Mouse (Mus musculus): ENCODE results near the gene Gm10447. TPM values are rescaled to one million over a fixed set of nuclear protein-coding genes. Genes with fewer than 3 reads are reported as not detected.
A peak's percentile ranks its signal among the peaks of the same experiment; 100 is the strongest.

Gm10447 gene
- polyA plus RNA-seq, 1 experiment from 2014 or later, result 0.09 TPM

DNA sequence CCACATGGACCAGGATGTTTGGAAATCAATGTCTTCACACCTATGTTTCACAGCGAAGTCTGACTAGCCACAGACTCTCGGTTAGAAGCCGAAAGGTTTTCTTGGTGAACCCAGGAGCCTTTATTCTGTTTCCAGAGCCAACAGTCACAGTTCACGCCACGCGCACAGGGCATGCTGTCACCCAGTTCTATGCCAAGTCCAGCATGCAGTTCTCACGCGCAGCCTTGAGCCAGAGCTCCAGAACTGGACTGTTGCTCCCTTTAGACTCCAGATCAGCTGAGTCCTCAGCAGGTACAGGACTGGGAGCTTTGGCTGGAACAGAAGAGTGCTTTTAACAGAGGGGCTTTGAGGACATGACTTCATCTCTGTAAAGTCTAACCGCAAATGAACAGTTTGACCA lies 4.5 kb downstream of the Gm10447 start:
- Histone ChIP-seq H3K4me1 (ENCODE audit: control insufficient read depth, insufficient read depth, low read length) (peaks cover 10% of the 10 kb centered on the region), H3K4me2 (ENCODE audit: low read depth, low read length) (no peak overlapping the region), H3K27me3 (ENCODE audit: control insufficient read depth, insufficient read depth, low read length) (no peaks in the 10 kb centered on the region), H3K9me3 (replicated peaks; ENCODE audit: control insufficient read depth, low read length) (no peaks in the 10 kb centered on the region), H3K27ac (ENCODE audit: low read length) (no peak overlapping the region), H3K4me3 (ENCODE audit: low read length) (no peak overlapping the region), H3K9ac (ENCODE audit: low read length) (no peak overlapping the region), H3K36me3 (ENCODE audit: control insufficient read depth, insufficient read depth) (no peaks in the 10 kb centered on the region)
- WGBS, result 92% methylated on average over 9 of the region's 9 CpGs
- ATAC-seq (replicated peaks; ENCODE audit: extremely low read depth, insufficient read depth, low FRiP score), result no peak

DNA sequence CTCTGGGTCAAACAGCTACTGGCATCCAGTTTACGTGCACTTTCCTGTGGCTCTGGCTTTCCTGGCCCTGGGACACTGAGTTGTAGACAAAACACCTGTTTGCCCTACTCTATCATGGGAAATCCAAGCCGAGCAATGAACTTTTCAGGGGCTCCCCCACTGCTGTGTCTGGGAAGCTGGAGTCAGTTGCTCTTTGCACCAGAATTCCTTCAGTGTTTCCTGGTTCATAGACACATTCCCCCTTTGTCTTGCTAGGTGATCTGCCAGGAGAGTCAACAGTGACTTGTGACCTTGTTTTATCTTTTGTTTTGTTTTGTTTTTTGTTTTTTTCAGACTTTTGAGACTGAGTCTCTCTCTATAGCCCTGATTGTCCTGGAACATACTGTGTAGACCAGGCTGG lies 5.5 kb downstream of the Gm10447 start:
- Histone ChIP-seq H3K36me3 (ENCODE audit: control insufficient read depth, insufficient read depth) (no peaks in the 10 kb centered on the region), H3K4me2 (ENCODE audit: low read depth, low read length) (no peak overlapping the region), H3K9ac (ENCODE audit: low read length) (no peak overlapping the region), H3K27me3 (ENCODE audit: control insufficient read depth, insufficient read depth, low read length) (no peaks in the 10 kb centered on the region), H3K9me3 (replicated peaks; ENCODE audit: control insufficient read depth, low read length) (no peaks in the 10 kb centered on the region), H3K4me1 (ENCODE audit: control insufficient read depth, insufficient read depth, low read length) (peaks cover 10% of the 10 kb centered on the region), H3K4me3 (ENCODE audit: low read length) (no peak overlapping the region), H3K27ac (ENCODE audit: low read length) (no peak overlapping the region)
- no peak for ATAC-seq (replicated peaks; ENCODE audit: extremely low read depth, insufficient read depth, low FRiP score)
- 59% methylated on average over 2 of the region's 2 CpGs for WGBS

DNA sequence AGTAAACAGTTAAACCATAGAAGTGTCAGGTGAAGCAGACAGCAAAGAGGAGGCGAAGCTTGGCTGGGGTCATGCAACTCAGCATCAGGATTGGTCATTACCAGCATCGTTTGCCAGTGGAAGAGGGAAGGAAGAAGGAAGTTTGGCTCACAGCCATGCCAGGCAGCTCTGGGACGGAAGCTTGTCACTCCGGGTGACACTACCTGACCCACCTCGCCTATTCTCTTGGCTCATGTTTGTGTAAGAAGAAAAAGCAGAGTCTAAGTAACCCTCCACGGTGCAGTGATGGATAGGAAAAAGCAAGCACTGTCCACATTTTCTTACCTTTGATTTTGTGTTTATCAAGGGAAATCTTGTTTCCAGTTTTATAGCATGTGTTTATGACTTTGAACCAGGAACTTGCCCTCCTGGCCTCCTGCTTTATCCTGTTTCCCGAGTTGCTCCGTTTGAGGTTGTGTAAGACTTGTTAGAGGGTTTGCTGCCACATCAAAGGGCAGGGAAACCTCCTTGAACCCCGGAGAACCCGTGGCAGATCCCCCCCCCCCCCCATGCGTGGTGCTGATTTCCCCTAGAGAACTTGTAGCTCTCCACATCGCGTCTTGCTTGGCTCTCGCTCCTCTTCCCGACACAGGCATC lies 6.7 kb downstream of the Gm10447 start:
- H3K4me3 ChIP-seq (ENCODE audit: low read length), result no peak overlapping the region
- ATAC-seq (replicated peaks; ENCODE audit: extremely low read depth, insufficient read depth, low FRiP score), result no peak
- WGBS, result 27% methylated on average over 15 of the region's 15 CpGs

DNA sequence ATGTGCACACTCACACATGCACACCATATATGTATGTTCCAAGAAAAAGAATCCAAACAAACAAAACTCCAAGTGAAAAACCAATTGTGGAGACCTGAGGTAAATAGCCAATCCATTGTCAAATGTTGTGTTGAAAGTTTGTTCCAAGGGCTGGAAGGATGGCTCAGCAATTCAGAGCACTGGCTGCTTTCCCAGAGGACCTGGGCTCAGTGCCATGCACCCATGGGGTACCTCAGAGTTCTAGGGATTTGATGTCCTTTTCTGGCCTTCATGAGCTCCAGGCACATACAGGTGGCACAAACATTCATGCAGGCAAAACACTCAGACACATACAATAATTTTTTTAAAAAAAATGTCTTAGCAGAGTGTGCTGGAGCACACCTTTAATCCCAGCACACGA lies 8.4 kb downstream of the Gm10447 start:
- Histone ChIP-seq H3K4me1 (ENCODE audit: control insufficient read depth, insufficient read depth, low read length) (peaks cover 10% of the 10 kb centered on the region), H3K27ac (ENCODE audit: low read length) (0 out of 2 replicates have a peak overlapping the region, but pooled peaks have one; percentile 28), H3K9me3 (replicated peaks; ENCODE audit: control insufficient read depth, low read length) (no peaks in the 10 kb centered on the region), H3K27me3 (ENCODE audit: control insufficient read depth, insufficient read depth, low read length) (no peaks in the 10 kb centered on the region), H3K9ac (ENCODE audit: low read length) (no peak overlapping the region), H3K4me3 (ENCODE audit: low read length) (no peak overlapping the region), H3K36me3 (ENCODE audit: control insufficient read depth, insufficient read depth) (no peaks in the 10 kb centered on the region), H3K4me2 (ENCODE audit: low read depth, low read length) (no peak overlapping the region)
- WGBS, result 74% methylated on average over 1 of the region's 1 CpGs
- ATAC-seq (replicated peaks; ENCODE audit: extremely low read depth, insufficient read depth, low FRiP score), result no peak

More for the DNA sequence above, 6.7 kb downstream of the Gm10447 start:
- no peaks in the 10 kb centered on the region for H3K9me3 ChIP-seq (replicated peaks; ENCODE audit: control insufficient read depth, low read length)
- H3K36me3 ChIP-seq (ENCODE audit: control insufficient read depth, insufficient read depth), result no peaks in the 10 kb centered on the region
- H3K27ac ChIP-seq (ENCODE audit: low read length), result no peak overlapping the region
- H3K4me2 ChIP-seq (ENCODE audit: low read depth, low read length), result no peak overlapping the region
- H3K9ac ChIP-seq (ENCODE audit: low read length), result no peak overlapping the region
- peaks cover 10% of the 10 kb centered on the region for H3K4me1 ChIP-seq (ENCODE audit: control insufficient read depth, insufficient read depth, low read length)
- H3K27me3 ChIP-seq (ENCODE audit: control insufficient read depth, insufficient read depth, low read length), result no peaks in the 10 kb centered on the region

DNA sequence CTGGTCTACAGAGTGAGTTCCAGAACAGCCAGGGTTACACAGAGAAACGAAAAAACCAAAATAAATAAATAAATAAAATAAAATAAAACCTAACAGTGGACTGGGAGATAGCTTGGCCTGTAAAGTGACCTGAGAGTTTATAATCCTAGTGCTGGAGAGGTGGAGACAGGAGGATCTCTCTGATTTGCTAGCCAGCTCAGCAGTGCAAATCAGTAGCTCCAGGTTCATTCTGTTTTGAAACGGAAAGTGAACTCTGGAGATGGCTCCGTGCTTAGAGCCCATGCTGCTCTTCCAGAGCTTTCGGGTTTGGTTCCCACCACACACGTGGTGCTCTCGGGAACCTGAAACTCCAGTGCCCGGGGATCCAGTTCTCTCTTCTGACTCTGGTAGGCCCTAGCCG lies 8.9 kb downstream of the Gm10447 start:
- H3K36me3 ChIP-seq (ENCODE audit: control insufficient read depth, insufficient read depth), result no peaks in the 10 kb centered on the region
- H3K4me2 ChIP-seq (ENCODE audit: low read depth, low read length), result no peak overlapping the region
- H3K9me3 ChIP-seq (replicated peaks; ENCODE audit: control insufficient read depth, low read length), result no peaks in the 10 kb centered on the region
- H3K9ac ChIP-seq (ENCODE audit: low read length), result no peak overlapping the region
- H3K4me3 ChIP-seq (ENCODE audit: low read length), result no peak overlapping the region
- no peak for ATAC-seq (replicated peaks; ENCODE audit: extremely low read depth, insufficient read depth, low FRiP score)
- no peaks in the 10 kb centered on the region for H3K27me3 ChIP-seq (ENCODE audit: control insufficient read depth, insufficient read depth, low read length)
- H3K27ac ChIP-seq (ENCODE audit: low read length), result no peak overlapping the region
- peaks cover 10% of the 10 kb centered on the region for H3K4me1 ChIP-seq (ENCODE audit: control insufficient read depth, insufficient read depth, low read length)
- 84% methylated on average over 8 of the region's 8 CpGs for whole genome bisulfite sequencing

DNA sequence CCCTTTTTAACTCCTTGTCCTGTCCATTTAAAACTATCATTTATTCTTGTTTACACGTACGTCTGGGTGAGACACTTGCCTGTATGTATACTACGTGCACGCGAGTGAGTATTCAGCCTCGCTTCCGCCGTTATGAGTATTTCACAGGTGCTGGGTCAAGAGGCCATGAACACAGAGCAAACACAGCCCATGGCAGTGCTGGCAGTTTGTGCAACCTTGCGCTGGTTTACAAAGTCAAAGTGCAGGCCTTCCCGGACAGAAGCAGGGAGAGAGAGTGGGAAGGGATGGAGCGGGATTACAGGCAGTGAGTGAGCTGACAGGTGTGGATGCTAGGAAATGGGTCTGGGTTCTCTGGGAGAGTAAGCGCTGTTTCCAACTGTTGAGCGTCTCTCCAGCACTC lies 10.7 kb downstream of the Gm10447 start:
- no peak overlapping the region for H3K27ac ChIP-seq (ENCODE audit: low read length)
- WGBS, result 82% methylated on average over 13 of the region's 13 CpGs
- no peak overlapping the region for H3K4me2 ChIP-seq (ENCODE audit: low read depth, low read length)
- H3K4me1 ChIP-seq (ENCODE audit: control insufficient read depth, insufficient read depth, low read length), result peaks cover 17% of the 10 kb centered on the region
- H3K4me3 ChIP-seq (ENCODE audit: low read length), result no peak overlapping the region
- H3K27me3 ChIP-seq (ENCODE audit: control insufficient read depth, insufficient read depth, low read length), result no peaks in the 10 kb centered on the region
- no peaks in the 10 kb centered on the region for H3K36me3 ChIP-seq (ENCODE audit: control insufficient read depth, insufficient read depth)
- ATAC-seq (replicated peaks; ENCODE audit: extremely low read depth, insufficient read depth, low FRiP score), result no peak
- no peak overlapping the region for H3K9ac ChIP-seq (ENCODE audit: low read length)
- H3K9me3 ChIP-seq (replicated peaks; ENCODE audit: control insufficient read depth, low read length), result no peaks in the 10 kb centered on the region

DNA sequence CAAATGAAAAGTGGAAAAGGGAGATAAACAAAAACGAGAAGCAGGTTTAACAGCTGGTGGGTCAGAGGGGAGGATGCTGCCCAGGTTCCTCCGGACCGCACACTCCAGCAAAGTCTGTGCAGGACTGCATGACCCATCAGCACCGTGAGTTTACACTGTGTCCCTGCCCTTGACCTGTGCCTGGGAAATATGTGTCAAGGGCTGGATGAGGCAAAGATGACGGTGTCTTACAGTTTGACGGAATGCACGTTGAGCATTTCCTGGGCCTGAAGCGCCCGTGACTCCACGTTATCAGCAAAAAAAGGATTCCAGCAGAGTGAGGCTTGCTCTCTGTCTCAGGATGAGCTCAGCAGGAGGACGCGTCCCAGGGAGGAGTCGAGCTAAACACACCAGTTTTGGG lies 11.3 kb downstream of the Gm10447 start:
- Histone ChIP-seq H3K4me2 (ENCODE audit: low read depth, low read length) (no peak overlapping the region), H3K36me3 (ENCODE audit: control insufficient read depth, insufficient read depth) (no peaks in the 10 kb centered on the region), H3K4me3 (ENCODE audit: low read length) (no peak overlapping the region), H3K9me3 (replicated peaks; ENCODE audit: control insufficient read depth, low read length) (no peaks in the 10 kb centered on the region), H3K9ac (ENCODE audit: low read length) (no peak overlapping the region), H3K27me3 (ENCODE audit: control insufficient read depth, insufficient read depth, low read length) (no peaks in the 10 kb centered on the region), H3K4me1 (ENCODE audit: control insufficient read depth, insufficient read depth, low read length) (peaks cover 17% of the 10 kb centered on the region), H3K27ac (ENCODE audit: low read length) (no peak overlapping the region)
- WGBS, result 38% methylated on average over 13 of the region's 13 CpGs
- no peak for ATAC-seq (replicated peaks; ENCODE audit: extremely low read depth, insufficient read depth, low FRiP score)

DNA sequence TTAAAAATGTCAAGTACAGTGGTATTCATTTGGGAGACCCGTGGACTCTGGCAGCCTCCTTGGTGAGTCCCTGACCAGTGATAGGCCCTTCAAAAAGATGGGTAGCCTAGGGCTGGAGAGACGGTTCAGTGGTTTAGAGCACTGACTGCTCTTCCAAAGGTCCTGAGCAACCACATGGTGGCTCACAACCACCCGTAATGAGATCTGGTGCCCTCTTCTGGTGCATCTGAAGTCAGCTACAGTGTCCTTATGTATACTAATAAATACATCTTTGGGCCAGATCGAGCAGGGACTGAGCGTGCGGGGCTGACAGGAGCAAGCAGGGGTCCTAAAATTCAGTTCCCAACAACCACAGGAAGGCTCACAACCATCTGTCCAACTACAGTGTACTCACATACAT lies 13.0 kb downstream of the Gm10447 start:
- ATAC-seq (replicated peaks; ENCODE audit: extremely low read depth, insufficient read depth, low FRiP score), result no peak
- WGBS, result 42% methylated on average over 6 of the region's 6 CpGs
- no peaks in the 10 kb centered on the region for H3K36me3 ChIP-seq (ENCODE audit: control insufficient read depth, insufficient read depth)

DNA sequence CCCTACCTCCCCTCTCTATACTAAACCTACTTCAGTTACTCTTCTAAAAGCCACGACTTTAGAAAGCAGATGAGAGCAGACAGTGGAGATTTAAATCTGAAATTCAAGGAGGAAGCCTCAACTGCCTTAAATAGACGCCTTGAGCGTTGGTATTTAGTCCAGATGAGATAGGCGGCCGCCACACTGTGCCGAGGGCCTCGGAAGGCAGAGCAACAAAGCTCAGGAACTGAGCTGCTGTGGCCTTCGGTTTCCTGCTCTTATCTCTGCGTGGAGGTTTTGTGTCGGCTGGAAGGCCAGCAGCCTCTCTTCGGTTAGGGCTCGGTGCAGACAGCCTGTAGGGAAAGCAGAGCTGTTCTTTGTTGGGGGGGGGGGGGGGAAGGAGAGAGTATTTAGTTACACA lies 15.0 kb downstream of the Gm10447 start:
- H3K27ac ChIP-seq (ENCODE audit: low read length), result peak overlapping the region; percentile 85
- no peaks in the 10 kb centered on the region for H3K36me3 ChIP-seq (ENCODE audit: control insufficient read depth, insufficient read depth)
- no peaks in the 10 kb centered on the region for H3K27me3 ChIP-seq (ENCODE audit: control insufficient read depth, insufficient read depth, low read length)
- WGBS, result 1% methylated on average over 12 of the region's 12 CpGs
- H3K9ac ChIP-seq (ENCODE audit: low read length), result peak overlapping the region; percentile 65
- no peak overlapping the region for H3K4me3 ChIP-seq (ENCODE audit: low read length)
- H3K4me1 ChIP-seq (ENCODE audit: control insufficient read depth, insufficient read depth, low read length), result peaks cover 7% of the 10 kb centered on the region
- no peaks in the 10 kb centered on the region for H3K9me3 ChIP-seq (replicated peaks; ENCODE audit: control insufficient read depth, low read length)
- H3K4me2 ChIP-seq (ENCODE audit: low read depth, low read length), result peak overlapping the region; percentile 33
- ATAC-seq (replicated peaks; ENCODE audit: extremely low read depth, insufficient read depth, low FRiP score), result peak; percentile 71

More for the DNA sequence above, 13.0 kb downstream of the Gm10447 start:
- H3K9me3 ChIP-seq (replicated peaks; ENCODE audit: control insufficient read depth, low read length), result no peaks in the 10 kb centered on the region
- no peak overlapping the region for H3K9ac ChIP-seq (ENCODE audit: low read length)
- no peaks in the 10 kb centered on the region for H3K27me3 ChIP-seq (ENCODE audit: control insufficient read depth, insufficient read depth, low read length)
- H3K4me2 ChIP-seq (ENCODE audit: low read depth, low read length), result no peak overlapping the region
- no peak overlapping the region for H3K4me3 ChIP-seq (ENCODE audit: low read length)
- no peak overlapping the region for H3K27ac ChIP-seq (ENCODE audit: low read length)
- H3K4me1 ChIP-seq (ENCODE audit: control insufficient read depth, insufficient read depth, low read length), result peaks cover 15% of the 10 kb centered on the region
